Mouse (Mus musculus) brown adipose tissue, adult 24 weeks (tissue): ENCODE results near the gene Fblim1. TPM values are rescaled to one million over a fixed set of nuclear protein-coding genes. Genes with fewer than 3 reads are reported as not detected.
A peak's percentile ranks its signal among the peaks of the same experiment; 100 is the strongest.

Experiments used
- H3K27ac ChIP-seq: fragments of 200-500 bp; replicated peaks from 2 replicates; pipeline ENCODE4 v1.5.1; 2012; ENCODE audit warnings: low read depth, mild to moderate bottlenecking, low read length
- H3K4me1 ChIP-seq: fragments of 200-500 bp; 2 replicates; pipeline ENCODE4 v1.6.1; 2012; ENCODE audit warnings: low read length, mixed read lengths; ENCODE audit not compliant: control insufficient read depth, insufficient read depth, insufficient read length
- H3K4me3 ChIP-seq: fragments of 200-500 bp; 2 replicates; pipeline ENCODE4 v1.5.1; 2012; ENCODE audit warnings: low read depth, mild to moderate bottlenecking, low read length, moderate library complexity; ENCODE audit not compliant: insufficient read depth
- polyA plus RNA-seq: library from polyadenylated mRNA; stranded (reverse); fragments of >200 nt; gene quantifications from 2 replicates; pipeline ENCODE4 v1.2.4, GENCODE M21; 2012; ENCODE audit not compliant: missing spikeins, insufficient read depth, insufficient read length

Gene Fblim1
- polyA plus RNA-seq, 1 experiment, result 2.1 TPM

- Histone ChIP-seq H3K4me3 (no peak overlapping the region), H3K4me1 (no peaks in the 10 kb centered on the region), H3K27ac (no peak overlapping the region)
These were observed 53.4 kb downstream of the Fblim1 start for GRCm38 (mm10) chr4:141552484-141552883.

- Histone ChIP-seq H3K4me1 (no peaks in the 10 kb centered on the region), H3K27ac (peak overlapping the region; percentile 95), H3K4me3 (peak overlapping the region; percentile 36)
These were observed 58.6 kb downstream of the Fblim1 start for GRCm38 (mm10) chr4:141547299-141547698.

- H3K4me3 ChIP-seq, result peak overlapping the region; percentile 93
These were observed 59.3 kb downstream of the Fblim1 start for GRCm38 (mm10) chr4:141546334-141547200.

GRCm38 (mm10) chr4:141545743-141546333 lies 60.1 kb downstream of the Fblim1 start:
- no peaks in the 10 kb centered on the region for H3K4me1 ChIP-seq
- peak overlapping the region; percentile 100 for H3K27ac ChIP-seq
- peak overlapping the region; percentile 93 for H3K4me3 ChIP-seq

More at GRCm38 (mm10) chr4:141546334-141547200, 59.3 kb downstream of the Fblim1 start:
- H3K27ac ChIP-seq, result peak overlapping the region; percentile 100
- H3K4me1 ChIP-seq, result no peaks in the 10 kb centered on the region

GRCm38 (mm10) chr4:141545071-141545742 lies 60.7 kb downstream of the Fblim1 start:
- H3K4me1 ChIP-seq, result no peaks in the 10 kb centered on the region
- peak overlapping the region; percentile 93 for H3K4me3 ChIP-seq
- H3K27ac ChIP-seq, result peak overlapping the region; percentile 100

- H3K4me3 ChIP-seq, result no peak overlapping the region
These were observed 61.4 kb downstream of the Fblim1 start for GRCm38 (mm10) chr4:141544536-141544935.

GRCm38 (mm10) chr4:141543593-141543992 lies 62.3 kb downstream of the Fblim1 start:
- Histone ChIP-seq H3K27ac (no peak overlapping the region), H3K4me1 (no peaks in the 10 kb centered on the region), H3K4me3 (no peak overlapping the region)

More at GRCm38 (mm10) chr4:141544536-141544935, 61.4 kb downstream of the Fblim1 start:
- Histone ChIP-seq H3K27ac (0 out of 2 replicates have a peak overlapping the region, but pooled peaks have one; percentile 37), H3K4me1 (no peaks in the 10 kb centered on the region)

GRCm38 (mm10) chr4:141541851-141542250 lies 64.0 kb downstream of the Fblim1 start:
- no peak overlapping the region for H3K27ac ChIP-seq
- H3K4me3 ChIP-seq, result no peak overlapping the region
- no peaks in the 10 kb centered on the region for H3K4me1 ChIP-seq

GRCm38 (mm10) chr4:141540844-141541243 lies 65.1 kb downstream of the Fblim1 start:
- H3K27ac ChIP-seq, result no peak overlapping the region
- no peaks in the 10 kb centered on the region for H3K4me1 ChIP-seq
- H3K4me3 ChIP-seq, result no peak overlapping the region

- no peaks in the 10 kb centered on the region for H3K4me1 ChIP-seq
- peak overlapping the region; percentile 60 for H3K27ac ChIP-seq
- H3K4me3 ChIP-seq, result peak overlapping the region; percentile 49
These were observed 66.6 kb downstream of the Fblim1 start for GRCm38 (mm10) chr4:141539213-141539767.

GRCm38 (mm10) chr4:141538408-141539212 lies 67.3 kb downstream of the Fblim1 start, which contains the start of gene Spen:
Spen (minus strand) TSS chr4:141538597.
- Histone ChIP-seq H3K4me1 (no peaks in the 10 kb centered on the region), H3K27ac (peak within 1 kb of the TSS; percentile 83), H3K4me3 (peak within 1 kb of the TSS; percentile 95)

- H3K27ac ChIP-seq, result peak overlapping the region; percentile 83
- H3K4me1 ChIP-seq, result no peaks in the 10 kb centered on the region; the same call in 1 of the 2 replicates
- H3K4me3 ChIP-seq, result peak overlapping the region; percentile 95
These were observed 68.0 kb downstream of the Fblim1 start for GRCm38 (mm10) chr4:141537706-141538407.

GRCm38 (mm10) chr4:141537226-141537610 lies 68.7 kb downstream of the Fblim1 start:
- Histone ChIP-seq H3K4me3 (peak overlapping the region; percentile 95), H3K27ac (peak overlapping the region; percentile 46), H3K4me1 (peaks cover 2% of the 10 kb centered on the region)
